Mouse (Mus musculus): ENCODE measurements at regions not wholly inside any gene's neighbourhood (a gene's known extent, or its start where the extent isn't known, plus 50 kb on each side); places are given as distances from the start of the nearest gene placed in this dataset.

DNA sequence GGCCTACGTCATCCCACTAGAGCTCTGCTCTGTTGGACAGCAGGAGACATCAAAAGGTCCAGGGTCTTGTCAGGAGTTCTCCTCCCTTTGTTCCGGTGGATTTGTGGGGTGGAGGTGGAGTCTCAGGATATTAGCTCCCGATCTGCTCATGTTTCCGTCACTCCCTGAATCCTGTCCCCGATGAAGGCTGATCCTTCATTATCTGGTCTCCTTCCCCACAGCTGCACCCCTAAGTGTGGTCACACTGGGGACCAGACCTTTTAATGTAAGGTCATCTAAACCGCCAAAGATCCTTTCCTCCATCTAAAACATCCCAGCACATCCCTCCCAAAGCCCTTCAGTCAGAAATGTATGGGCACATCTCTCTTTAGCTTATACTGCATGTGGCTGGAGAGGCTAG is 215.6 kb upstream of the Ccdc122 start:
- ATAC-seq = no peak

GRCm38 (mm10) chr14:76819690-76820089 is 216.9 kb upstream of the Ccdc122 start:
- no peak for ATAC-seq

DNA sequence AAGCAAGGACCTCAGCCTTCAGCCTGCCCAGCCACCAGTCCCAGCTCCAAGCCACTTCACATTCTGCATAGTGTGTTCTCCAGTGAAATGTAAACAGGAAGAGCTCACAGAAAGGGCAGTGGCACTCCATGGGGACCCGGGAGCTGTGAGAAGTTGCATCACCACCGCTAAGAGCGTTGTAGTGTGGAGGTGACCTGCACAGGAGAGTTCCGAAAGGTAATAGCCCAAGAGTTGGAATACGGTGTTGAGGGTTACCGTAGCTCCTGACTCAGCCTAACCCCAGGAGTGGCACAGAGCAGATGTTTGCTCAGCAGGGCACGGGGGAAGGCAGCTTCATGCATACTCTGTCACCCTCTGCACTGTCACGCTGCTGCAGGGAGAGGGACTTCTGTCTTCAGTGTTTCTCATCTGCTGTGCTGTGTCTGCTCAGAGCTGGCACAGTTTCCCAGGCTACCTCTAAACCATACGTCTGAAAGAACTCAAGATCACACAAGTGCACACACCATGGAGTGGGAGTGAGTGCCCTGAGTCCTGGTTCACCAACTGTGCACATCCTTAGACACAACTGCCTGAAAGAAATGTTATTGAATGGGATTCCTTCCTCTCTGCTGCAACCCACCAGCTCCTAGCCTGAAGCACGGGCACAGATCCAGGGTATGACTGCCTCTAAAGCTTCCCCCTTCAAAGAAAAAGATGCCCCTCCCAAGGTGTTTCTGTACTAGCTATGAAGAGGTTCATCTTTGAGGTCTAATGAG is 218.1 kb upstream of the Ccdc122 start:
- no peak for ATAC-seq

DNA sequence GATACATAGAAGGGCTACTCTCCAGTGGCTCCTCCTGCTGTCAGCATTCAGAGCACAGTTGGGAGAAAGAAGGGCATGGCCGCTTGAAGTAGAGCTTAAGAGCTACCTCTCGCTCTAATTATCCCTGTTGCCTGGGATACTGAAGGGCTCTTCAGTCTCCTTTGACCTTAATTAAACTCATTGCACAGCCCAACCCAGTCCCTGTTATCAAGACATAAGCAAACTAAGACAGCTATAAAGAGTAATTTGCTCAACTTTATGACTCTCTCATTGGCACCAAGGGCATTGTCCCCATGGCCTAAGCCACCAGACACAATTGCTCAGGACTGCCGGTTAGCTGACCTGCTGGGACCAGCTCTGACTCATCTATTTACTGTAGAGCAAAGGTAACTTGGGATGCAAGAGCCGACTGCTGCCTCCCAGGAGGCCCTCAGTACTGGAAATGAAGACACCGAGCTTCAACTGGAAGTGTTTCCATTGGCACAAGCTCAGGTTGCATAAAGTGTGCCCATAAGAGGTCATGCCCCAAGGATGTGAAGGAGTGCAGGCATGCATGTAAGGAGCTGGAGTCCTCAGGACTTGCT is 219.3 kb upstream of the Ccdc122 start:
- no peak for ATAC-seq

- no peak for ATAC-seq
Observed at GRCm38 (mm10) chr14:76816666-76817065, 219.9 kb upstream of the Ccdc122 start.

DNA sequence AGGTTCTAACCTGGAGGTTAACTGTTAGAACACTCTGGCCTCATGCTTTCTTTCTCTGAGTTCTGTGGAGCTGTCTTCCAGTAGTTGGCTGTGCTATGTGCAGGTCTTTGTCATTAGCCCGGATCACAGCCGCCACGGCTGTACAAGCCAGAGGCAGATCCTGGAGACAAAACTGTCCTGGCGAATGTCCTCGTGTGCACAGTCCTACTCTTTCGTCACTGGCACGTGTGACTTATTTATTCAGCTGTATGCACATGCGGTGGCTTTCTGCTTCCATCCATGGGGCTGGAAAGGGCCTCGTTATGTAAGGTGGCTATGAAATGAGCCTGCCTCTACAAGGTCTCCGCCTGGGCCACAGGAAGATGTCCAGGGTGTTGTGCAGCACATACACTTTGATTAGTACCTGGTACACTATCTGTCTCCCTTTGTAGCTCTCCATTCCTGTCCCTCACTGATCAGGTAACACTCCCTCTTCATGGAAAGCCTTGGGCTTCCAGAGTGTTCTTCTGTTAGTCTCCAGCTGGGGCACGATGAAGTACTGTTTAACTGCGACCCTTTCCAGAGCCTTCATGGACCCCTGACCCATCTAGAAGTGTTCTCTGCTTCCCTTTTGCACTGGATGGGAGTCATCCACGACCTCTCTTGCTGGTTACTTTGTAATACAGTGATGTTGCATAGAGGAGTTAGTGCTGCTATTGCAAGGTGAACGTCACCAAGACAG is 224.3 kb upstream of the Ccdc122 start:
- no peak for ATAC-seq

DNA sequence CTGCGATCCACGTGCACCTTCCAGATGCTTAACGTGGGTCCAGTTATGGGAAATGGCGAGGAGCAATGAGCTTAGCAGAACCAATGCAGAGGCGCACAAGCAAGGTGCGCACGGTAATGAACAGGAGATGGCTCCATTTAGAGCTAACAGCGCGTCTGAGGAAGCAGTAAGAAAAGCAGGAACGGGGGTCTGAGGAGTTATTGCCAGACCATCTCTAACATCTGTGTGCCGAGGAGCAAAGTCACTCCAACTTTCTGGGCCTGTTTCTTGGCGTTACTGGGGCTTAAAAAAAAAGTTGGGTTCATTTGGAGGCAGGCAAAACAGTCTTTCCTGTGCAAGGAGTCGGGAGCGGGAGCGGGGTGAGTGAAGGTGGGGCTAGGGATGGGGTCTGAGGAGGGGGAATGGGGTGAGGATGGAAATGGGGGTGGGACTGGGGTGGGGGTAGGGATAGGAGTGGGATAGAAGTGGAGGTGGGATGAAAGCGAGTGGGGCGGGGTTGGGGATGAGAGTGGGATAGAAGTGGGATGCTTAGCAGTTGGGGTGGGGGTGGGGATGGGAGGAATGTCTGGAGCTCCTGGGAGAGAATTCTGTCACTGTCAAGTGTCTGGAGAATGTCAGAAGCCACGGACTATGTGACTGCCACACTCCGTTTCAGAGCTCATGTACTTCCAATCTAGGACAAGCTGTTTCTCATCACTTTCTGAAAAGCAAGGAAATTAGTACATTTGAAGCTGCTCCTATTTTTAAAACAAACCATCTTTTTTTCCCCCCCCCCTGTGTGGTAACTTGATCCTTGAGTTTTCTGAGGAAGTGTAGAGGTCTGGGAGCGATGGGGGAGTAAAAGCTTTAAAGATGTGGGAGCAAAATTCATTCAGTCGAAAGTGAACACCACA is 225.6 kb upstream of the Ccdc122 start:
- ATAC-seq = no peak

DNA sequence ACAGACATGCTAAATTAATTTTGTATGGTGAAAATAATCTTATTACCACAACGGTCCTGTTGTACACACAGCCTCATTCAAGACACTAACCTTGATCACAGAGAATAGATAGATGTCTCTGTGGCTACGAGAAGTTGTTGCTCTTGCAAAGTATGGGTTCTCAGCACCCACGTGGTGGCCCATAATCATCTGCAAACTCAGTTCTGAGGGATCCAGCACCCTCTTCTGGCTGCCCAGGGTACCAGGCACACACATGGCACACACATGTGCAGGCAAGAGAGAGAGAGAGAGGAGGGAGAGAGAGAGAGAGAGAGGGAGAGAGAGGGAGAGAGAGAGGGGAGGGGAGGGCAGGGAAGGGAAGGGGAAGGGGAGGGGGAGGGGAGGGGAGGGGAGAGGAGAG is 226.5 kb upstream of the Ccdc122 start:
- no peak for ATAC-seq

DNA sequence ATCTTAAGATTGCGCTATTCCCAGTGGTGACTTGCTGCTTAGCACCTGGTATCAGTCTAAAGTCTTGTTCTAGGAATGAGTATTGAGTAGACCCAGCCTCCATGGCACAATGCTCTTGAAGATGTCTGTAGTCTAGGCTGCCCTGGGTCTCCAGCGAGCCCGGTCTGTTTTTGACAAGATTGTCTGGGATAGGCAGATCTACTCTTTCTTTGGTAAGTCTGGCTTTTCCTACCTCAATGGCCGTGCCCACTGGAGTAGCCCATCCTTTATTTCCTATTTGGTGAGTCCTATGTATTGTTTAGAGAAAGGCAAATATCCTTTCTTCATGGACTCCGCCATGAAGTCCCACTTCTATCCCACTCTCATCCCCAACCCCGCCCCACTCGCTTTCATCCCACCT is 227.2 kb upstream of the Ccdc122 start:
- ATAC-seq = no peak

DNA sequence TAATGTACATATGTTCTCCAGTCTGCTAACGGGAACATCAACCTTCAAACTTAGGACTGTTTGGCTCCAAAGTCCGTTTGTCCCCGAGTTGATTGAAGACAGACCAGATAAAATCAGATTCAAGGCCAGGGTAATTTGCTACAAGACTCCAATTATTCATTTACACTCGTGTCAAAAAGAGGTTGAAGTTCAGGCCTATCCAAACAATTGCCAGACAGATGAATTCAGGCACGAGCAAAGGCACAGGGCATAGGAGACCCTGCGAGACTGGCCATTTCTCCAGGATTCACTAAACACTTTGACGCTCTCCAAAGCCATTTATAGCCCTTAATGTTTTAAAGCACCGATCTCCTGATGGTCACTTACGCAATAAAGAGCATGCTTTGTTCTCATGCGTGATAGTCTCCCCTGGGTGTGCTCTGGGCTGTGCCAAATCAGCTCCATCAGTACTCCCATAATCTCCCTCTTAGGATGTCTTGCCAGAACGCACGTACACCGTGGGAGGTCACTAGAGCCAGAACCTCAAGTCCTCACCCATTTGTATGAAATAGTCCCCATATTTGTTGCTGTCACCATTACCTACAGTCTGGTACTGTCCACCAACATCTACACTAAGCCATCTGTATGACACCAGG is 231.3 kb upstream of the Ccdc122 start:
- ATAC-seq = no peak

DNA sequence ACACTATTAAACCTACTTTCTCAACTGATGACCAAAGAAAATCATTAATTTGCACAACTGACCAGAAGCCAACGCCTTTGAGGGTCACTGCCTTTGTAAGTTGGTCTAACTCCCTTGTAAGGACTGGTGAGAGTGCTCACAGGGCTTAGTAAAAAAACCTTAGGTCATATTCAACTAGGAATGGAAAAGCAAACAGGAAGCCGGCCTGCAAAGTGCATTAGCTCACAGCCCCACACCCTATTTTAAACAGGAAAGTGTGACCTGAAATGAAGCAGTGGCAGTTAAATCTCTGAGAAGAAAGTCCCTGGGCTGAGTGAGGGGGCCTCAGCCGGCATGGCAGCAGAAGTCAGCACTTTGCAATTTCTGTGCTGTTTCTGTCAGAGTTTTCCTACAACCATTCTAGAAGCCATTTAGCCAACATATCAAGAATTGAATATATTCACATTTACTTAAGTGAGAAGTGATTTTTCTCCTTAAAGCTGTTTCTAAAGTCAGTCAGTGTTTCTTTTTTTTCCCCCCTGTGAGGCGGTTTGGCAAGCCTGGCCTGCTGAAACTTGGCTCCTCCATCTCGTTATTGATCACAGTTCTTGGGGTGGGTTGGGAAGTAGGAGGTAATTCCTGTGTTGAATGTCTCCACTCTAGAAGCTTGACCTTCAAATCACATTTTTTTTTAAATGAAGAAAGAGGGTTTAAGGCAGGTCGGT is 232.0 kb upstream of the Ccdc122 start:
- ATAC-seq = no peak

- ATAC-seq = no peak
Observed at GRCm38 (mm10) chr14:76800181-76800580, 236.4 kb upstream of the Ccdc122 start.

DNA sequence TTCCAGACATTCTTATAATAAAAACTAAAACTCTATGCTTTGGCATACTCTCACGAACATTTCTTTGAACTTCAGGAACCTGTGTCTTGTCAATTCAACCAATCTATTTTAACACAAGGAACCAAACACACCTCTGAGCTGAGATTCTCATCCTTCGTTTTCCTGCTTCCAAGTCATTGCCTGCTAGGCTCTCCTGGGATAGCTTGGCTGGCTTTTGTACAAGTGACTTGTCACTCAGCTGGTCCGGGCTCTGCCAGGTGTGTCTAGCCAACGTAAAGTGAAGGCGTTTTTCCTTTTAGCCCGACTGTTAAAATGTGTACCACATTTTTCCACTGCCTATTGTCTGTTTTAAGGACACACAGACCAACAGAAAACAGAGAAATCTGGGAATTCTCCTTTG is 236.8 kb upstream of the Ccdc122 start:
- ATAC-seq = no peak

DNA sequence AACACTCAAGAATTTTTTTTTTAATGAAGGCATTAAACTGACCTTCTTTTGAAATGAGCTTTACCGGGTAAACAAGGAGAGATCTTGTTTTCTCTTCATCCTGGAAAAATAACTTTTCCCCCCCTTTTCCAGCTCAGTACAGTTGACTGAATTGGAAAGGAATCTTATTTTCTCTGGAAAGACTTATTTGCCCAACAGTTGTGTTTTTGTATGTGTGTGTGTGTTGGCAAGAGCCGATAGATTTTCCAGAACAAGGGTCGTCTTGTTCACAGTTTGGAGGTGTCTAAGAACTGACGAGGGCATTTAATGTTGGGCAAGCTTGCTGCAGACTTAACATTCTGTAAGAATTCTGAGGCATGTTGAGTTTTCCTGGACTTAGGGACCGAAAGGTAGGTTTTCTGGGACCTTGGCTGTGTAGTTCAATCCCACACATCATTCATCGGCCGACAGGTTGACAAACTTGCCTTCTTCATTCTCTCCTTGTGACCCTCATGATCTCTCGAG is 237.6 kb upstream of the Ccdc122 start:
- no peak for ATAC-seq

- ATAC-seq = no peak
Observed at GRCm38 (mm10) chr14:76798488-76798887, 238.1 kb upstream of the Ccdc122 start.

GRCm38 (mm10) chr14:76797518-76797917 is 239.1 kb upstream of the Ccdc122 start:
- no peak for ATAC-seq

DNA sequence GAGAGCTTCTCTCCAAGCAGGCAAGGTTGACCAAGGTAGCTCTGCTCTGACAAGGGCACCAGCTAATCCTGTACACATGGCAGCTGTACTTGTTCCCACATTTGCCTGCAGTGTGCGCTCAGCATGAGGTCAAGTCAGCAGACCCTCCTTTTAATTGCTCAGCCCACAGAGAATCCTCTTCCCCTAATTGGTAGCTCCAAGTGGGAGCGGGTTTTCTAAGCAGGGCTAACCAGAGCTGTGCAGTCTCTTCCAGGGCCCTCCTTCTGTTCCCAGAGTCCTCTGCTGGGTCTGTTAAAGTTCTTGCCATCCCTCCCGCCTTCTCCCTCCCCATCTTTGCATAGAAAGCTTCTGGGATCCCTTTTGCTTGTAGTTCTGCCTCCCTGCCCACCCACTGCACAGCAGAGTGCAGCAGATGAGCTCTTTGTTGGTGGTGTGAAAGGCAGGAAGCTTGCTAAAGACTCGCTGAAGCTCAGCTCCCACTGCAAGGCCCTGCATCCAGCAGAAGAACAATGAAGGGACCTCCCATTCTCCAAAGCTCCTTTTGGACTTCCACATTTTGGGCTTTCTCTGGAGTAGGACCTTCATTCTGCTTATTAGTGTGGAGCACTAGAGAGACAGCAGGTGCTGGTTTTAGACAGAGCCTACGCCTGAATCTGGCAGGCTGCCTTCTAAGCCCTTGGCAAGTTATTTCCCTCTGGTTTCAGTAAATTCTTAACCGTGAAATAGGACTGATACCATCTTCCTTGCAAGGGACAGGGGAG is 235.3 kb upstream of the Serp2 start:
- no peak for ATAC-seq

DNA sequence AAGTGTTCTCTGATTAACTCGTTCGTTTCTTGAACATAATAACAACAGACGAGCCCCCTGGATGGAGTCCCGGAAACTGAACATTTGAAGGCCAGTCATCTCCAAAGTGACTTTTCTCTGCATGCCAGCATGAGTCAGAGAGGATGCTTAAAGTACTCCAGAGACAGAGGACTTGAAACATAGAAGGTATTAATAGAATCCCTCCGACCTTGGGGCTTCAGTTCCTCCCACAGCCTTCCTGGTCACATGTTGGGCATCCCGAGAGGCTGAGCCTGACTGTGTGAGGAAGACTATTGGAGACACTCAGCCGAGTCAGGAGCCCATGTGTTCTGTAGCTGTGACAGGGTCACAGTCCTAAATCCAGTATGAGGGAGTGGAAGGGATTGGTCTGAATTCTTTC is 232.7 kb upstream of the Serp2 start:
- no peak for ATAC-seq

DNA sequence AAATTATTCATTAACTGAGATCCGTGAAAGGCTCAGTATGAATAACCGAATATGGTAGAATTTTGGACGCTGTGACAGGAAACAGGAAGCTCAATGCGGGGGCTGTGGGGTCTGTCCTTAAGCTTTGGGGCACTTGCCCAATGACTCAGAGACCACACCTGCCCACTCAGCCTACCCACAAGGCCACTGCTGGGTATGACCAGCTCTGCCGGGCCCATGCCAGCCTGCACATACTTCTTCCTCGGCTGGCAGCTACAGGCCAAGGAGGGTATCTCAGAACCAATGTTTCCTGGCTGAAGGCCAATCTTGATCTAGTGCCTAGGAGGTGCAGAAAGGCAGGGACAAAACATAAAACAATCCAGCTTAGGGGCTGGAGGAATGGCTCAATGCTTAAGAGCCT is 230.9 kb upstream of the Serp2 start:
- ATAC-seq = no peak

- no peak for ATAC-seq
Observed at GRCm38 (mm10) chr14:76786214-76786613, 229.5 kb upstream of the Serp2 start.

GRCm38 (mm10) chr14:76781524-76781880 is 224.8 kb upstream of the Serp2 start:
- peak; percentile 92 for ATAC-seq
